ENCODE assay signal across 11 mouse cellular contexts in genomic region chr17:31039626-31040025, GRCm38 (mm10). TPM values are rescaled to one million over a fixed set of nuclear protein-coding genes. Genes with fewer than 3 reads are reported as not detected.
DNase-seq lines count a peak whose midpoint lies in the region; ATAC-seq and TF ChIP-seq lines count a peak whose summit lies in the region.
"Had no signal": no experiment of that assay in that cellular context is flagged by ENCODE, and none has a peak within 500 bp of the region (broad histone marks: within the 10 kb centered on the region; RNA-seq: fewer than 3 reads in every experiment).

No protein-coding gene starts in this region.

- WGBS in midbrain, embryonic 11.5 days = 76% methylated on average over 7 of the region's 7 CpGs
- WGBS in midbrain, embryonic 10.5 days = 78% methylated on average over 7 of the region's 7 CpGs

- H3K4me2 ChIP-seq in midbrain, embryonic 11.5 days = no peak overlapping the region
- H3K4me2 ChIP-seq: forebrain, embryonic 13.5 days; lung, embryonic 14.5 days had no signal

- H3K36me3 ChIP-seq in midbrain, embryonic 11.5 days (ENCODE audit: control insufficient read depth, insufficient read depth, low read length) = no peaks in the 10 kb centered on the region
- no peaks in the 10 kb centered on the region for H3K36me3 ChIP-seq in midbrain, embryonic 10.5 days
- no peaks in the 10 kb centered on the region for H3K36me3 ChIP-seq in splenic B cell, adult 2 months (ENCODE audit: control insufficient read depth, insufficient read depth, low read length, poor library complexity, severe bottlenecking)

- no peak overlapping the region for H3K27ac ChIP-seq in midbrain, embryonic 11.5 days (ENCODE audit: low read depth, low read length)
- no peak overlapping the region for H3K27ac ChIP-seq in midbrain, embryonic 10.5 days (replicated peaks)
- H3K27ac ChIP-seq in gastrocnemius, adult 2 months = no peak overlapping the region
- H3K27ac ChIP-seq: forebrain, embryonic 13.5 days had no signal

- no peaks in the 10 kb centered on the region for H3K9me3 ChIP-seq in midbrain, embryonic 11.5 days (ENCODE audit: control insufficient read depth, low read length)
- no peaks in the 10 kb centered on the region for H3K9me3 ChIP-seq in midbrain, embryonic 10.5 days (replicated peaks)
- H3K9me3 ChIP-seq: forebrain, embryonic 13.5 days had no signal

- TF ChIP-seq CTCF in gastrocnemius, adult 2 months (IDR thresholded peaks at IDR 0.05) = no peak

- DNase-seq in midbrain, embryonic 11.5 days (ENCODE audit: low spot score, missing footprints) = peak; percentile 4
- DNase-seq in midbrain, embryonic 10.5 days (ENCODE audit: low spot score) = no peak
- DNase-seq in adrenal gland, postnatal 36 days = peak; percentile 20 to 45
- DNase-seq in lung, postnatal 14 days = peak; percentile 51
- peak; percentile 90 for DNase-seq in splenic B cell, adult 2 months (ENCODE audit: low read depth, low spot score)
- no peak for DNase-seq in urinary bladder, postnatal 10 days (ENCODE audit: low spot score)
- DNase-seq in cerebellum, postnatal 14 days = no peak
- no peak for DNase-seq in gastrocnemius, adult 2 months
- DNase-seq: kidney, postnatal 14 days; lung, embryonic 14.5 days had no signal

- intact Hi-C loops in gastrocnemius, adult 2 months (cut with DNase I) = no loop called here

- no peaks in the 10 kb centered on the region for H3K27me3 ChIP-seq in midbrain, embryonic 11.5 days (ENCODE audit: control insufficient read depth, insufficient read depth, low read length)
- H3K27me3 ChIP-seq in midbrain, embryonic 10.5 days (ENCODE audit: low read depth, poor library complexity, severe bottlenecking) = no peaks in the 10 kb centered on the region
- no peaks in the 10 kb centered on the region for H3K27me3 ChIP-seq in splenic B cell, adult 2 months (ENCODE audit: control insufficient read depth, insufficient read depth, low read length, poor library complexity, severe bottlenecking)
- H3K27me3 ChIP-seq: forebrain, embryonic 13.5 days had no signal

- H3K9ac ChIP-seq in midbrain, embryonic 11.5 days (ENCODE audit: low read length) = no peak overlapping the region
- H3K9ac ChIP-seq: forebrain, embryonic 13.5 days; lung, embryonic 14.5 days had no signal

- ATAC-seq in midbrain, embryonic 11.5 days (ENCODE audit: low FRiP score) = no peak
- ATAC-seq: forebrain, embryonic 13.5 days had no signal

- no peaks in the 10 kb centered on the region for H3K4me1 ChIP-seq in midbrain, embryonic 11.5 days (ENCODE audit: control insufficient read depth, insufficient read depth, low read length)
- H3K4me1 ChIP-seq in midbrain, embryonic 10.5 days = peaks cover 4% of the 10 kb centered on the region; the same call in 1 of the 2 replicates

- H3K4me3 ChIP-seq in midbrain, embryonic 11.5 days (ENCODE audit: low read depth, low read length) = no peak overlapping the region
- no peak overlapping the region for H3K4me3 ChIP-seq in midbrain, embryonic 10.5 days
- no peak overlapping the region for H3K4me3 ChIP-seq in gastrocnemius, adult 2 months
- H3K4me3 ChIP-seq: forebrain, embryonic 13.5 days had no signal

RNA-seq across cellular contexts. Expression of gene Abcg1, which starts 17.8 kb away (rescaled TPM):
- polyA plus RNA-seq in midbrain, embryonic 11.5 days (2014; fragmentation: Nextera tagmentation; extraction: Ambion mirVana) = 10.4 TPM in 2 replicates
- 5.8 and 9.0 TPM in 2 replicates for polyA plus RNA-seq in midbrain, embryonic 10.5 days (2016; fragmentation: Nextera tagmentation; extraction: Ambion mirVana)
- 10 to 100 TPM; 10.0 to 12.7 TPM for total RNA-seq in adrenal gland, postnatal 36 days (2021)
- total RNA-seq in gastrocnemius, adult 2 months (2021) = 1 to 10 TPM in 1 of 2 experiments, under 1 TPM in 1; 0.89 to 2.5 TPM

Comparison
In these comparisons a context has a peak if more than half of its experiments do, and no peak if none do; other contexts are left out.
1. DNase-seq: peak in midbrain, embryonic 11.5 days (single experiment), adrenal gland, postnatal 36 days (2 of 2), lung, postnatal 14 days (single experiment) and splenic B cell, adult 2 months (single experiment); none in midbrain, embryonic 10.5 days (single experiment), urinary bladder, postnatal 10 days (single experiment), cerebellum, postnatal 14 days (0 of 2) and gastrocnemius, adult 2 months (single experiment).